Mouse (Mus musculus): ENCODE measurements around the gene Hhatl.

DNA sequence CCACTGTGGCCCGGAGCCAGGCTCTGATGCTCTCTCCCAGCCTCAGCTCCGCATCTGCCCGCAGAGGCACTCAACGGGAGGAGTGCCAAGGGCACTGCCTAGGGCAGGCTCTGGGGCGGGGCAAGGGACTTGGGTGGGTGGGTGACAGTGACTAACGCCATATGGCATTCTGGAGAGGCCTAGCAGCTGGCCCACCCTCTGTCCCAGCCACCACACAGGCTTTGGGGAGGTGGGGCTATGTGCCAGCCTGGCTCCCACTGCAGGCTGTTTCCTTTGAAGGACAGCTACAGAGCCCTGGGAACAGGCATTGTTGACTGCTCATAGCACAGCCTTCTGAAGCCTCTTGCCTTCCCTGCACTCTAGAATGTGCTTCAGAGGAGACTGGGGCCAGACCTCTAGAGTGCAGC, 30.3 kb upstream of the Hhatl start:
- no peak for TF ChIP-seq TAL1 (IDR thresholded peaks at IDR 0.05; ENCODE audit: low read length)
- no peak for TF ChIP-seq GATA1 (IDR thresholded peaks at IDR 0.05; ENCODE audit: low read length)

All from erythroblast, embryonic 14.5 days (primary cell).